Mouse (Mus musculus): Measurements from ENCODE around the gene Ccdc141. TPM values are rescaled to one million over a fixed set of nuclear protein-coding genes. Genes with fewer than 3 reads are reported as not detected.

Gene Ccdc141
- polyA plus RNA-seq, 1 experiment from 2014 or later: 7.3 TPM

GRCm38 (mm10) chr2:77172241-77172671 lies 1.8 kb upstream of the Ccdc141 start:
- Histone ChIP-seq H3K9ac (no peak overlapping the region), H3K27me3 (0 out of 2 replicates have a peak, but pooled peaks cover 4% of the 10 kb centered on the region), H3K4me3 (no peak overlapping the region), H3K9me3 (no peaks in the 10 kb centered on the region), H3K36me3 (no peaks in the 10 kb centered on the region), H3K27ac (no peak overlapping the region), H3K4me2 (no peak overlapping the region), H3K4me1 (replicated peaks) (peaks cover 45% of the 10 kb centered on the region)
- 35% methylated on average over 10 of the region's 10 CpGs for whole genome bisulfite sequencing
- ATAC-seq (ENCODE audit: low FRiP score): 0 out of 2 replicates have a peak, but pooled peaks have one; percentile 3

GRCm38 (mm10) chr2:77171444-77172240 lies 1.2 kb upstream of the Ccdc141 start:
- H3K4me2 ChIP-seq: peak overlapping the region; percentile 6; the same call in 1 of the 2 replicates
- 54% methylated on average over 23 of the region's 23 CpGs for WGBS
- peak; percentile 27; the same call in 1 of the 2 replicates for ATAC-seq (ENCODE audit: low FRiP score)
- no peak overlapping the region for H3K4me3 ChIP-seq
- H3K36me3 ChIP-seq: no peaks in the 10 kb centered on the region
- 0 out of 2 replicates have a peak, but pooled peaks cover 4% of the 10 kb centered on the region for H3K27me3 ChIP-seq
- peaks cover 45% of the 10 kb centered on the region for H3K4me1 ChIP-seq (replicated peaks)
- H3K27ac ChIP-seq: no peak overlapping the region; the same call in 1 of the 2 replicates
- no peaks in the 10 kb centered on the region for H3K9me3 ChIP-seq
- H3K9ac ChIP-seq: no peak overlapping the region

GRCm38 (mm10) chr2:77169916-77170632 lies 362 bp downstream of the Ccdc141 start:
- peak overlapping the region; percentile 66 for H3K9ac ChIP-seq
- peak overlapping the region; percentile 64 for H3K4me2 ChIP-seq
- peak overlapping the region; percentile 52; the same call in 1 of the 2 replicates for H3K27ac ChIP-seq
- no peaks in the 10 kb centered on the region for H3K36me3 ChIP-seq
- H3K27me3 ChIP-seq: 0 out of 2 replicates have a peak, but pooled peaks cover 4% of the 10 kb centered on the region
- peaks cover 41% of the 10 kb centered on the region for H3K4me1 ChIP-seq (replicated peaks)
- peak overlapping the region; percentile 34 for H3K4me3 ChIP-seq
- 7% methylated on average over 21 of the region's 21 CpGs for WGBS
- no peaks in the 10 kb centered on the region for H3K9me3 ChIP-seq
- 0 out of 2 replicates have a peak, but pooled peaks have one; percentile 44 for ATAC-seq (ENCODE audit: low FRiP score)

GRCm38 (mm10) chr2:77169218-77169617 lies 1.2 kb downstream of the Ccdc141 start:
- peaks cover 37% of the 10 kb centered on the region for H3K4me1 ChIP-seq (replicated peaks)
- H3K9me3 ChIP-seq: no peaks in the 10 kb centered on the region
- WGBS: 88% methylated on average over 4 of the region's 4 CpGs
- H3K4me3 ChIP-seq: no peak overlapping the region
- H3K27me3 ChIP-seq: 0 out of 2 replicates have a peak, but pooled peaks cover 4% of the 10 kb centered on the region
- no peak overlapping the region for H3K4me2 ChIP-seq
- no peak for ATAC-seq (ENCODE audit: low FRiP score)
- H3K9ac ChIP-seq: no peak overlapping the region
- no peak overlapping the region for H3K27ac ChIP-seq
- H3K36me3 ChIP-seq: no peaks in the 10 kb centered on the region

GRCm38 (mm10) chr2:77168781-77169180 lies 1.7 kb downstream of the Ccdc141 start:
- no peaks in the 10 kb centered on the region for H3K36me3 ChIP-seq

GRCm38 (mm10) chr2:77168081-77168685 lies 2.3 kb downstream of the Ccdc141 start:
- Histone ChIP-seq H3K9me3 (no peaks in the 10 kb centered on the region), H3K36me3 (no peaks in the 10 kb centered on the region), H3K27ac (no peak overlapping the region), H3K4me2 (no peak overlapping the region), H3K9ac (no peak overlapping the region), H3K4me1 (replicated peaks) (peaks cover 28% of the 10 kb centered on the region), H3K4me3 (no peak overlapping the region), H3K27me3 (0 out of 2 replicates have a peak, but pooled peaks cover 4% of the 10 kb centered on the region)
- ATAC-seq (ENCODE audit: low FRiP score): no peak
- WGBS: 87% methylated on average over 13 of the region's 13 CpGs

More at GRCm38 (mm10) chr2:77168781-77169180, 1.7 kb downstream of the Ccdc141 start:
- no peak for ATAC-seq (ENCODE audit: low FRiP score)
- 93% methylated on average over 7 of the region's 7 CpGs for WGBS
- no peak overlapping the region for H3K4me2 ChIP-seq
- H3K4me1 ChIP-seq (replicated peaks): peaks cover 32% of the 10 kb centered on the region
- no peak overlapping the region for H3K27ac ChIP-seq
- H3K4me3 ChIP-seq: no peak overlapping the region
- H3K9me3 ChIP-seq: no peaks in the 10 kb centered on the region
- H3K9ac ChIP-seq: no peak overlapping the region
- 0 out of 2 replicates have a peak, but pooled peaks cover 4% of the 10 kb centered on the region for H3K27me3 ChIP-seq

- 85% methylated on average over 4 of the region's 4 CpGs for WGBS
- no peak for ATAC-seq (ENCODE audit: low FRiP score)
These were observed 4.1 kb downstream of the Ccdc141 start for GRCm38 (mm10) chr2:77166366-77166765.

GRCm38 (mm10) chr2:77164662-77165061 lies 5.8 kb downstream of the Ccdc141 start:
- Histone ChIP-seq H3K4me1 (replicated peaks) (peaks cover under 1% of the 10 kb centered on the region), H3K4me3 (no peak overlapping the region), H3K9me3 (no peaks in the 10 kb centered on the region), H3K27ac (no peak overlapping the region), H3K9ac (no peak overlapping the region), H3K36me3 (no peaks in the 10 kb centered on the region), H3K4me2 (no peak overlapping the region), H3K27me3 (0 out of 2 replicates have a peak, but pooled peaks cover 4% of the 10 kb centered on the region)
- no peak for ATAC-seq (ENCODE audit: low FRiP score)
- WGBS: 86% methylated on average over 3 of the region's 3 CpGs

More at GRCm38 (mm10) chr2:77166366-77166765, 4.1 kb downstream of the Ccdc141 start:
- Histone ChIP-seq H3K27ac (no peak overlapping the region), H3K4me1 (replicated peaks) (peaks cover 17% of the 10 kb centered on the region), H3K9me3 (no peaks in the 10 kb centered on the region), H3K27me3 (0 out of 2 replicates have a peak, but pooled peaks cover 4% of the 10 kb centered on the region), H3K4me3 (no peak overlapping the region), H3K9ac (no peak overlapping the region), H3K36me3 (no peaks in the 10 kb centered on the region), H3K4me2 (no peak overlapping the region)

- Histone ChIP-seq H3K27ac (no peak overlapping the region), H3K36me3 (no peaks in the 10 kb centered on the region)
- no peak for ATAC-seq (ENCODE audit: low FRiP score)
These were observed 7.1 kb downstream of the Ccdc141 start for GRCm38 (mm10) chr2:77163381-77163780.

GRCm38 (mm10) chr2:77162135-77162534 lies 8.3 kb downstream of the Ccdc141 start:
- ATAC-seq (ENCODE audit: low FRiP score): no peak

More at GRCm38 (mm10) chr2:77163381-77163780, 7.1 kb downstream of the Ccdc141 start:
- Histone ChIP-seq H3K9ac (no peak overlapping the region), H3K4me3 (no peak overlapping the region), H3K4me1 (replicated peaks) (no peaks in the 10 kb centered on the region), H3K9me3 (no peaks in the 10 kb centered on the region), H3K4me2 (no peak overlapping the region), H3K27me3 (no peaks in the 10 kb centered on the region)
- WGBS: 83% methylated on average over 3 of the region's 3 CpGs

GRCm38 (mm10) chr2:77157546-77157945 lies 12.9 kb downstream of the Ccdc141 start:
- WGBS: 93% methylated on average over 4 of the region's 4 CpGs
- no peaks in the 10 kb centered on the region for H3K27me3 ChIP-seq
- no peak overlapping the region for H3K4me3 ChIP-seq
- H3K4me1 ChIP-seq (replicated peaks): no peaks in the 10 kb centered on the region
- no peak overlapping the region for H3K27ac ChIP-seq
- H3K36me3 ChIP-seq: no peaks in the 10 kb centered on the region
- H3K9ac ChIP-seq: no peak overlapping the region
- ATAC-seq (ENCODE audit: low FRiP score): no peak
- H3K4me2 ChIP-seq: no peak overlapping the region
- H3K9me3 ChIP-seq: no peaks in the 10 kb centered on the region; the same call in 1 of the 2 replicates

More at GRCm38 (mm10) chr2:77162135-77162534, 8.3 kb downstream of the Ccdc141 start:
- Histone ChIP-seq H3K4me2 (no peak overlapping the region), H3K36me3 (no peaks in the 10 kb centered on the region), H3K27ac (no peak overlapping the region), H3K4me3 (no peak overlapping the region), H3K9ac (no peak overlapping the region), H3K4me1 (replicated peaks) (no peaks in the 10 kb centered on the region), H3K27me3 (no peaks in the 10 kb centered on the region), H3K9me3 (no peaks in the 10 kb centered on the region)
- 95% methylated on average over 3 of the region's 3 CpGs for WGBS

All from hindbrain, embryonic 13.5 days (tissue).